Comparison of ENCODE assay signal across 8 mouse cellular contexts in the genomic region with DNA sequence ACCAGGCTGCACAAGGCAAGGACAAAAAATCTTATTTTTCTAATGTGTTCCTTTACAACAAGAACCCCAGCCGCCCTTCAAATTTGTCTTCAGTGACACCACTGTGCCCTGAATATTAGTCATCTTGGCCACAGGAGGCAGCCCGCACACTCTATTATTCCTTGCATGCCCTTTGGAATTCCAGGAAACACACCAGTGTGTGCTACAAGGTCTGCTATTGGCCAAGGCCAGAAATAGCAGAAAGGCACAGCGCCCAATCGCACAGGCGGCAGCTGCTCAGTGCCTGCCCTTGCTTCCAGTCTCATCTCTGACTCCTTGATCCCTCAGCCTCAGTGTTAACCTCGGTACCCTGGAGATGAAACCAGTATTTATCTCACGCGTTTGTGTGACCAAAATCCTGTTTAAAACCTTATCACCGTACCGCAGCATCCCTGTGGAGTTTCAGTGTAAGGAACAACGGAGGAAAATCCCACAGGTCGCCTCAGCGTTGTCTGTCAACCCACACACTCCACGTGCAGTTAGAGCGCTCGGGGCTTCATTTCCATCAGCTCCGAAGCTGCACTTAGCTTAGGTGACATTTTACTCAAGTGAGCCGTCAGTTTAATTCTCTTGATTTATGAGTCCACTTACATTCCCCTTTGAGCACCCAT.
DNase-seq lines count a peak whose midpoint lies in the region; ATAC-seq lines count a peak whose summit lies in the region.

No protein-coding gene starts in this region.

- peaks cover 6% of the 10 kb centered on the region; the same call in 1 of the 2 replicates for H3K4me1 ChIP-seq in forebrain, embryonic 13.5 days
- H3K4me1 ChIP-seq in hindbrain, embryonic 10.5 days (replicated peaks): peaks cover 14% of the 10 kb centered on the region
- 0 out of 2 replicates have a peak, but pooled peaks cover 2% of the 10 kb centered on the region for H3K4me1 ChIP-seq in limb, embryonic 11.5 days (ENCODE audit: control insufficient read depth, insufficient read depth, low read length)

- H3K27me3 ChIP-seq in forebrain, embryonic 13.5 days: no peaks in the 10 kb centered on the region
- H3K27me3 ChIP-seq in hindbrain, embryonic 10.5 days (ENCODE audit: insufficient read depth, poor library complexity, severe bottlenecking): no peaks in the 10 kb centered on the region
- H3K27me3 ChIP-seq in limb, embryonic 11.5 days (ENCODE audit: control insufficient read depth, insufficient read depth, low read length): no peaks in the 10 kb centered on the region

- WGBS in forebrain, embryonic 13.5 days: 66% methylated on average over 18 of the region's 18 CpGs
- 59% methylated on average over 18 of the region's 18 CpGs for WGBS in hindbrain, embryonic 10.5 days
- WGBS in limb, embryonic 11.5 days: 54% methylated on average over 18 of the region's 18 CpGs

- intact Hi-C loops in left cerebral cortex, postnatal 36 days (cut with DNase I): no loop called here

- H3K9ac ChIP-seq in forebrain, embryonic 13.5 days: no peak overlapping the region
- no peak overlapping the region for H3K9ac ChIP-seq in limb, embryonic 11.5 days (ENCODE audit: low read length)

- H3K4me2 ChIP-seq in forebrain, embryonic 13.5 days: 0 out of 2 replicates have a peak overlapping the region, but pooled peaks have one; percentile 8
- H3K4me2 ChIP-seq in limb, embryonic 11.5 days (ENCODE audit: low read depth, severe bottlenecking): peak overlapping the region; percentile 22; the same call in 1 of the 2 replicates

- H3K36me3 ChIP-seq in forebrain, embryonic 13.5 days (ENCODE audit: poor library complexity, severe bottlenecking): no peaks in the 10 kb centered on the region
- no peaks in the 10 kb centered on the region for H3K36me3 ChIP-seq in hindbrain, embryonic 10.5 days
- no peaks in the 10 kb centered on the region for H3K36me3 ChIP-seq in limb, embryonic 11.5 days (ENCODE audit: control insufficient read depth, insufficient read depth, low read length)

- no peak overlapping the region for H3K4me3 ChIP-seq in forebrain, embryonic 13.5 days
- H3K4me3 ChIP-seq in hindbrain, embryonic 10.5 days: no peak overlapping the region
- no peak overlapping the region for H3K4me3 ChIP-seq in limb, embryonic 11.5 days (ENCODE audit: low read depth, low read length)

- DNase-seq in cerebellum, postnatal 10 days: peak; percentile 68 to 69
- DNase-seq in cerebellum, adult 11-12 months: no peak
- peak; percentile 50 for DNase-seq in hindbrain, embryonic 10.5 days (ENCODE audit: low spot score)
- peak; percentile 45 for DNase-seq in limb, embryonic 11.5 days (ENCODE audit: low spot score)
- peak; percentile 47 for DNase-seq in retina, embryonic 14.5 days (ENCODE audit: low spot score)
- DNase-seq in urinary bladder, postnatal 4 days (ENCODE audit: low spot score in 2 of 2): no peak
- no peak for DNase-seq in left cerebral cortex, postnatal 36 days (ENCODE audit: low spot score in 2 of 2)

- H3K9me3 ChIP-seq in forebrain, embryonic 13.5 days (replicated peaks): 0 out of 2 replicates have a peak, but pooled peaks cover 7% of the 10 kb centered on the region
- H3K9me3 ChIP-seq in hindbrain, embryonic 10.5 days: peaks cover 11% of the 10 kb centered on the region; the same call in 1 of the 2 replicates
- H3K9me3 ChIP-seq in limb, embryonic 11.5 days (ENCODE audit: control insufficient read depth, low read length): peaks cover 2% of the 10 kb centered on the region; the same call in 1 of the 2 replicates

- H3K27ac ChIP-seq in forebrain, embryonic 13.5 days: no peak overlapping the region
- H3K27ac ChIP-seq in hindbrain, embryonic 10.5 days: no peak overlapping the region
- H3K27ac ChIP-seq in limb, embryonic 11.5 days (replicated peaks; ENCODE audit: low read depth, low read length): no peak overlapping the region

- peak; percentile 77; the same call in 1 of the 2 replicates for ATAC-seq in forebrain, embryonic 13.5 days
- ATAC-seq in limb, embryonic 11.5 days (ENCODE audit: insufficient number of reproducible peaks, low FRiP score, low TSS enrichment, low read depth): peak; percentile 54; the same call in 1 of the 2 replicates

Comparison
In these comparisons a context has a peak if more than half of its experiments do, and no peak if none do; other contexts are left out.
1. DNase-seq: peak in cerebellum, postnatal 10 days (2 of 2), hindbrain, embryonic 10.5 days (single experiment), limb, embryonic 11.5 days (single experiment) and retina, embryonic 14.5 days (single experiment); none in cerebellum, adult 11-12 months (single experiment), urinary bladder, postnatal 4 days (0 of 2) and left cerebral cortex, postnatal 36 days (0 of 2).